Mouse (Mus musculus): Measurements from ENCODE around the gene Mtus2. TPM values are rescaled to one million over a fixed set of nuclear protein-coding genes. Genes with fewer than 3 reads are reported as not detected.

Mtus2 gene
- polyA plus RNA-seq, 1 experiment from 2014 or later: 20.4 TPM

GRCm38 (mm10) chr5:148342061-148342741, 385.1 kb downstream of the Mtus2 start:
- Histone ChIP-seq H3K27ac (ENCODE audit: low read length) (peak overlapping the region; percentile 52), H3K36me3 (ENCODE audit: control insufficient read depth, insufficient read depth, low read length) (no peaks in the 10 kb centered on the region), H3K27me3 (replicated peaks; ENCODE audit: control insufficient read depth, insufficient read depth, low read length) (no peaks in the 10 kb centered on the region), H3K9ac (ENCODE audit: low read depth, low read length) (peak overlapping the region; percentile 38), H3K9me3 (ENCODE audit: control insufficient read depth, low read length) (no peaks in the 10 kb centered on the region), H3K4me2 (ENCODE audit: low read depth, low read length) (peak overlapping the region; percentile 40), H3K4me3 (ENCODE audit: low read length) (peak overlapping the region; percentile 22; the same call in 1 of the 2 replicates), H3K4me1 (ENCODE audit: control insufficient read depth, insufficient read depth, low read length) (no peaks in the 10 kb centered on the region; the same call in none of the 2 replicates)
- WGBS: 32% methylated on average over 26 of the region's 26 CpGs
- ATAC-seq: peak; percentile 84

GRCm38 (mm10) chr5:148344374-148344773, 387.3 kb downstream of the Mtus2 start:
- no peak overlapping the region for H3K4me2 ChIP-seq (ENCODE audit: low read depth, low read length)

GRCm38 (mm10) chr5:148346543-148346942, 389.4 kb downstream of the Mtus2 start:
- H3K4me1 ChIP-seq (ENCODE audit: control insufficient read depth, insufficient read depth, low read length): no peaks in the 10 kb centered on the region; the same call in none of the 2 replicates
- WGBS: 88% methylated on average over 8 of the region's 8 CpGs
- no peak for ATAC-seq

More at GRCm38 (mm10) chr5:148344374-148344773, 387.3 kb downstream of the Mtus2 start:
- Histone ChIP-seq H3K4me3 (ENCODE audit: low read length) (no peak overlapping the region), H3K9ac (ENCODE audit: low read depth, low read length) (no peak overlapping the region), H3K9me3 (ENCODE audit: control insufficient read depth, low read length) (no peaks in the 10 kb centered on the region), H3K27ac (ENCODE audit: low read length) (no peak overlapping the region), H3K36me3 (ENCODE audit: control insufficient read depth, insufficient read depth, low read length) (no peaks in the 10 kb centered on the region), H3K27me3 (replicated peaks; ENCODE audit: control insufficient read depth, insufficient read depth, low read length) (no peaks in the 10 kb centered on the region), H3K4me1 (ENCODE audit: control insufficient read depth, insufficient read depth, low read length) (no peaks in the 10 kb centered on the region; the same call in none of the 2 replicates)
- no peak for ATAC-seq
- 66% methylated on average over 5 of the region's 5 CpGs for WGBS

GRCm38 (mm10) chr5:148348153-148348552, 391.0 kb downstream of the Mtus2 start:
- H3K36me3 ChIP-seq (ENCODE audit: control insufficient read depth, insufficient read depth, low read length): no peaks in the 10 kb centered on the region
- WGBS: 84% methylated on average over 8 of the region's 8 CpGs
- no peaks in the 10 kb centered on the region for H3K4me1 ChIP-seq (ENCODE audit: control insufficient read depth, insufficient read depth, low read length)
- no peaks in the 10 kb centered on the region for H3K9me3 ChIP-seq (ENCODE audit: control insufficient read depth, low read length)
- H3K4me3 ChIP-seq (ENCODE audit: low read length): no peak overlapping the region
- H3K27me3 ChIP-seq (replicated peaks; ENCODE audit: control insufficient read depth, insufficient read depth, low read length): no peaks in the 10 kb centered on the region
- ATAC-seq: no peak
- H3K9ac ChIP-seq (ENCODE audit: low read depth, low read length): no peak overlapping the region
- no peak overlapping the region for H3K27ac ChIP-seq (ENCODE audit: low read length)
- no peak overlapping the region for H3K4me2 ChIP-seq (ENCODE audit: low read depth, low read length)

More at GRCm38 (mm10) chr5:148346543-148346942, 389.4 kb downstream of the Mtus2 start:
- Histone ChIP-seq H3K9me3 (ENCODE audit: control insufficient read depth, low read length) (no peaks in the 10 kb centered on the region), H3K36me3 (ENCODE audit: control insufficient read depth, insufficient read depth, low read length) (no peaks in the 10 kb centered on the region), H3K4me2 (ENCODE audit: low read depth, low read length) (no peak overlapping the region), H3K27me3 (replicated peaks; ENCODE audit: control insufficient read depth, insufficient read depth, low read length) (no peaks in the 10 kb centered on the region), H3K27ac (ENCODE audit: low read length) (no peak overlapping the region), H3K9ac (ENCODE audit: low read depth, low read length) (no peak overlapping the region), H3K4me3 (ENCODE audit: low read length) (no peak overlapping the region)

GRCm38 (mm10) chr5:148349327-148350011, 392.3 kb downstream of the Mtus2 start:
- Histone ChIP-seq H3K4me1 (ENCODE audit: control insufficient read depth, insufficient read depth, low read length) (no peaks in the 10 kb centered on the region), H3K36me3 (ENCODE audit: control insufficient read depth, insufficient read depth, low read length) (0 out of 2 replicates have a peak, but pooled peaks cover 2% of the 10 kb centered on the region), H3K9me3 (ENCODE audit: control insufficient read depth, low read length) (no peaks in the 10 kb centered on the region), H3K4me3 (ENCODE audit: low read length) (no peak overlapping the region), H3K9ac (ENCODE audit: low read depth, low read length) (no peak overlapping the region), H3K4me2 (ENCODE audit: low read depth, low read length) (no peak overlapping the region), H3K27me3 (replicated peaks; ENCODE audit: control insufficient read depth, insufficient read depth, low read length) (no peaks in the 10 kb centered on the region), H3K27ac (ENCODE audit: low read length) (0 out of 2 replicates have a peak overlapping the region, but pooled peaks have one; percentile 4)
- WGBS: 60% methylated on average over 15 of the region's 15 CpGs
- ATAC-seq: peak; percentile 40; the same call in 1 of the 2 replicates

GRCm38 (mm10) chr5:148353429-148353828, 396.3 kb downstream of the Mtus2 start:
- Histone ChIP-seq H3K27ac (ENCODE audit: low read length) (no peak overlapping the region), H3K27me3 (replicated peaks; ENCODE audit: control insufficient read depth, insufficient read depth, low read length) (no peaks in the 10 kb centered on the region), H3K9ac (ENCODE audit: low read depth, low read length) (no peak overlapping the region), H3K4me1 (ENCODE audit: control insufficient read depth, insufficient read depth, low read length) (no peaks in the 10 kb centered on the region), H3K9me3 (ENCODE audit: control insufficient read depth, low read length) (no peaks in the 10 kb centered on the region), H3K36me3 (ENCODE audit: control insufficient read depth, insufficient read depth, low read length) (0 out of 2 replicates have a peak, but pooled peaks cover 4% of the 10 kb centered on the region), H3K4me3 (ENCODE audit: low read length) (no peak overlapping the region), H3K4me2 (ENCODE audit: low read depth, low read length) (no peak overlapping the region)
- 64% methylated on average over 16 of the region's 16 CpGs for WGBS
- no peak for ATAC-seq

- no peak for ATAC-seq
- Histone ChIP-seq H3K9me3 (ENCODE audit: control insufficient read depth, low read length) (no peaks in the 10 kb centered on the region), H3K36me3 (ENCODE audit: control insufficient read depth, insufficient read depth, low read length) (0 out of 2 replicates have a peak, but pooled peaks cover 4% of the 10 kb centered on the region), H3K9ac (ENCODE audit: low read depth, low read length) (no peak overlapping the region), H3K27me3 (replicated peaks; ENCODE audit: control insufficient read depth, insufficient read depth, low read length) (no peaks in the 10 kb centered on the region), H3K4me1 (ENCODE audit: control insufficient read depth, insufficient read depth, low read length) (no peaks in the 10 kb centered on the region), H3K27ac (ENCODE audit: low read length) (no peak overlapping the region), H3K4me2 (ENCODE audit: low read depth, low read length) (no peak overlapping the region), H3K4me3 (ENCODE audit: low read length) (no peak overlapping the region)
- WGBS: 74% methylated on average over 8 of the region's 8 CpGs
Measured at GRCm38 (mm10) chr5:148354536-148354935, 397.4 kb downstream of the Mtus2 start.

GRCm38 (mm10) chr5:148355822-148356221, 398.7 kb downstream of the Mtus2 start:
- no peak for ATAC-seq
- Histone ChIP-seq H3K9me3 (ENCODE audit: control insufficient read depth, low read length) (no peaks in the 10 kb centered on the region), H3K27me3 (replicated peaks; ENCODE audit: control insufficient read depth, insufficient read depth, low read length) (no peaks in the 10 kb centered on the region), H3K4me2 (ENCODE audit: low read depth, low read length) (no peak overlapping the region), H3K36me3 (ENCODE audit: control insufficient read depth, insufficient read depth, low read length) (0 out of 2 replicates have a peak, but pooled peaks cover 4% of the 10 kb centered on the region), H3K4me1 (ENCODE audit: control insufficient read depth, insufficient read depth, low read length) (peaks cover 3% of the 10 kb centered on the region), H3K4me3 (ENCODE audit: low read length) (no peak overlapping the region), H3K9ac (ENCODE audit: low read depth, low read length) (no peak overlapping the region), H3K27ac (ENCODE audit: low read length) (no peak overlapping the region)
- WGBS: 92% methylated on average over 3 of the region's 3 CpGs

- no peak for ATAC-seq
- Histone ChIP-seq H3K9ac (ENCODE audit: low read depth, low read length) (no peak overlapping the region), H3K4me1 (ENCODE audit: control insufficient read depth, insufficient read depth, low read length) (peaks cover 7% of the 10 kb centered on the region), H3K27me3 (replicated peaks; ENCODE audit: control insufficient read depth, insufficient read depth, low read length) (no peaks in the 10 kb centered on the region), H3K4me2 (ENCODE audit: low read depth, low read length) (no peak overlapping the region), H3K27ac (ENCODE audit: low read length) (no peak overlapping the region), H3K36me3 (ENCODE audit: control insufficient read depth, insufficient read depth, low read length) (0 out of 2 replicates have a peak, but pooled peaks cover 4% of the 10 kb centered on the region), H3K9me3 (ENCODE audit: control insufficient read depth, low read length) (no peaks in the 10 kb centered on the region), H3K4me3 (ENCODE audit: low read length) (no peak overlapping the region)
- WGBS: 88% methylated on average over 6 of the region's 6 CpGs
Measured at GRCm38 (mm10) chr5:148357168-148357567, 400.0 kb downstream of the Mtus2 start.
